Mouse (Mus musculus) lung, postnatal 0 days (tissue): ENCODE results near the gene Pagr1b.
A peak's percentile ranks its signal among the peaks of the same experiment; 100 is the strongest.

Experiments used
- CTCF ChIP-seq: IDR thresholded peaks from 2 replicates; pipeline ENCODE4 v1.5.1; 2016; ENCODE audit warnings: antibody characterized with exemption, mild to moderate bottlenecking
- EP300 ChIP-seq: IDR thresholded peaks from 2 replicates; pipeline ENCODE4 v1.6.1; 2016; ENCODE audit warnings: antibody characterized with exemption, mild to moderate bottlenecking, control low read depth

GRCm38 (mm10) chr7:126996449-126996848 is 19.8 kb downstream of the Pagr1b start:
- TF ChIP-seq EP300 = no peak
- TF ChIP-seq CTCF = peak; percentile 39
